Mouse (Mus musculus) spleen, postnatal 4 days (tissue): ENCODE results near the gene Col24a1.

Source experiments
- DNase-seq, 2 experiments: peaks; one replicate each; pipeline ENCODE4 v3.0.0; 2022; ENCODE audit warnings: low spot score in 2 of 2

The Col24a1 gene

DNA sequence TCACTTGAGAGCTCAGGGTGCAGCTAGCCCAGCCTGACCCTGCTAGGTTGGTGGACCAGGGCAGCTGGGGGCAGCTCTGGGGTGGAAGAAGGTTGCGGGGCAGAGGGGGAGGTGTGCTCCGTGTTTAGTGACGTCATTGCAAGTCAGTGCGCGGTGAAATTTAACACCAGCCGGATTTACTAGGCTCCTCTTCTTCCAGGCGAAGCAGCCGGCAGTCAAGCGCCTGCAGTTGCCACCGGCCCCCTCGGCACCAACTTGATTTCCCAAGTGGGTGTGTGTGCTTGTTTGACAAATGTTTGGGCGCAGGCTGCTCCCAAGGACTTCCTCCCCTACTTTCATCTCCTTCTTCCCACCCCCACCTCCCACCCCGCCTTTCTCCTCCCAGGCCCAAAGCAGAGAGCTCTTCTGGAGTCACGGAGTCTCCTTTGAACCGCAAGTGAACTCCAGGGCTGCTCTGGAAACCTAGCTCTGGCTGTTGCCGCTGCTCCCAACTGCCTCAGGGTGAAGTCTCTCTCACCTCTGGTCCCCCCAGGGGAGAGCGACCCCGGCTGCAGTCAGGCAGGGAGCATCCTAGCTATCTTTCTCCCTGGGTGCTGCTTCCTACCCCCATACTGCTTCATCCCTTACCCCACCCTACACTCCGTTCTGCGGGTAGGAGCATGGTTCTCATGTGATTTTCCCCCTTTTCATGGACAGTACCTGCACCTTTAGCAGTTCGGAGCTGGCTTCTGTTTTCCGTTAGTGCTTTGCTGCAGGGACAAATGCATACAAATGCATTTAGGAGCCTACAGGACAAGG is at the start of gene Col24a1:
Gene Col24a1, plus strand, starts transcription at position 136 of the 798 bp plus-strand sequence.
- DNase-seq = no peak

DNA sequence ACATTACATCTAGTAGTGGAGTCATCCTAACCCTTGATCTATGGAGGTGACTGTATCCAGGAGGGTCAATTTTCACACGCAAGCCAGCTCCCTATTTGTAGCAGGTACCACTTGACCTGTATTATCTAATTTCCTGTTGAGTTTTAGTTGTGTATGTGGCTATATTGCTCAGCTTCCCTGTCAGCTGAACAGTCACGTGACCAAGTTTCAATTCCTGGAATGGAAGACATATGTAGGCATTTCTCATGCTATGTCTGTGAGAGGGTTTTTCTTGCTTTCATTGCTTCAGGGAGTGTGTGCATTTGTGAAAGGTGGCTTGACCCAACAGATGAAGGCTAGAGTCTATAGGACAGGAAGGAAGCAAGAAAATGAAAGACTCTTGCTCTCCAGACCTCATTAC is 44.2 kb upstream of the Col24a1 start:
- no peak for DNase-seq

DNA sequence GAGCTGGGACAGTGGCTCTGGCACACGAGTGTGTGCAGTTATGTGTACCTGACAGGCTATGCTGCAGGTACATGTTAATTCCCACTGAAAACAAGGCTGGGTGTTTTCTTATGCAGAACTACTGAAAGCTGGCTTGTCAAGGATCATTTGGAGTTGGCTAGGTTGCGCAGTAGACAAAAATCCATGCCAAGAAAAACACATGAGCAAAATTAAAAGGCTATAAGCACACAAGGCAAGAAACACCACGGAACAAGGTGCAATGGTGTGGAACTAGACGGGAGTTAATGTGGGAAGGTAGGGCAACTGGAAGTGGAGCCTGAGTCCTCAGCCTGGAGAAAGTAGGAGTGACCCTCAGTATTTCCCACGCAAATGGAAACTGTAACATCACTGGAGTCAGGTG is 39.2 kb upstream of the Col24a1 start:
- DNase-seq = no peak

DNA sequence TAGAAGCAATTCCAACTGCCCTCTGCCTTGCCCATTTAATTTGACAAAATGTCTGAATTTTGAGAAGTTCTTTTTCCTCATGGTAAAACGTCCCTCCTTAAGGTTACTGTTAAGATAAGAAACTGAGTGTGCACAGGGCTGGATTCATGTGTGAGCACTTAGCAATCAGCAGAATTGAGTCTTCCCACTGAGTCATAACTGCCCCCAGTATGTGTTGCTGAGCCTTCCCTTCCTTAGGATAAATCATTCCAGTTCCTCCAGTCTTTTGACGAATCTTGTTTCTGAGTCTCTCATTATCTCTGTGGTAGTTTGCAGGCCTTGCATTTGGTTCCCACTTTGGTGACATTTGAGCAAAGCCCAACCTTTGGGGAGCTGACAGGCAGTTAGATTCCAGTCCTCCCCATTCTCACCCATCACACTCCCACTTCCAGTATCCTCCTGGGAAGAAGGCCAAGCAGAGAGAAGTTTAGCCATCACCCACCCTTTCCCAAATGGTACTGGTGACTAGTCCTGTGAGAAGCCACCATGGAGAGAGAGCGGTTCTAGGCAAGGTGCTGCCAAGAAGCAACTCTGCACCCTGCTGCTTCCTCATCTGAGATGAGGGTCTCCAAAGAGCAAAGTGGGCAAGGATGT is 37.4 kb upstream of the Col24a1 start:
- DNase-seq = no peak

DNA sequence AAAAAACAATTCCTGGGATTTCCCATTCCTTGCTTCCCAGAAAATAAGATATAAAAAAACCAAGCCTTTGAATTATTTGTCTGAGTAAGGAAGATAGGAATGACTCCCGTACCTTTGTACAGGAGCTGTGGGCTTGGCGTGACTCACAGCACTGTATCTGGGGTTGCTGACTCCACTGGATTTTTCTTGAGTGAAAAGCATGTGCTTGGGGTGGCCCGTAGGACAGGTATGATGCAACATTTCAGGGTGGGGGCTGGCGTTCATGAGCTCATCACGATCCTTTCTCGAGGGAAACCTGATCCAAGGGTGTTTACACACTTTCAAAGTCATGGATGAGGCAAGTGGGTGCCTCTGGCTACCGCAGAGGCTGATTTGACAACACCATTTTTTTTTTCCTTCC is 35.6 kb upstream of the Col24a1 start:
- DNase-seq = no peak

DNA sequence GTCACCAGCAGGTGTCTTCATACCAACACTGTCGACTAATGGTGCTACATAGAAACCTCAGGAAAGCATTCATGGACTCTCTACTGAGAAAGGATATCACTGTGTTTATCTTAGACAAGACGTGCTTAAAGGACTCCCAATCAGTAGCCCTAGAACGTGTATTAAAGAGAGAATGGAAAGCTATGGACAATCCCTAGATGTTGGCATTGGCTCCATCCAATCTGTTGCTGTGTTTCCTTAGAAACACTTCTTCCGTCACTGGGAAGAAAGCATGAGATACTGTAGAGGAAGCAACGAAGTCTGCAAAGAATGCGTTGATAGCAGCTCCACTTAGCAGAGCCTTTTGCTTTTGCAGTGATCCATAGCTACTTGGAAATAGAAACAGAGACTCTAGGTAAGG is 32.6 kb upstream of the Col24a1 start:
- DNase-seq = no peak

DNA sequence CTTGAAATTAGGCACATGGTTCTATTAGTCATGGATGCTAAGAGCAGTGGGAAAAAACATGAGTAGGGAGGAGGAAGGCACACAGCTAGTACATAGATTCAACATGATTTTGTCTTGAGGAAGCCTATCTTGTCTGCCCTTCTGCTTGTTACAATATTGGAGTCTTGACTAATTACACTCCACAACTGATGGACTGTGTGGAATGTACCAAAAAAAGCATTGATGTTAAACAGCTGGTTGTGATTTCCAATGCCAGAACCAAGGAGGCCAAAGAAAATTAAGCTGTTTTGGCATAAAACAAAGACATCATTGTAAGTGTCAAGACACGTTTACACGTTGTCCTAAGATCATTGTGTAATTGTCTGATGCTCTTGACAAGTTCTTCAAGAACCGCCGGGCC is 29.1 kb upstream of the Col24a1 start:
- DNase-seq = no peak

DNA sequence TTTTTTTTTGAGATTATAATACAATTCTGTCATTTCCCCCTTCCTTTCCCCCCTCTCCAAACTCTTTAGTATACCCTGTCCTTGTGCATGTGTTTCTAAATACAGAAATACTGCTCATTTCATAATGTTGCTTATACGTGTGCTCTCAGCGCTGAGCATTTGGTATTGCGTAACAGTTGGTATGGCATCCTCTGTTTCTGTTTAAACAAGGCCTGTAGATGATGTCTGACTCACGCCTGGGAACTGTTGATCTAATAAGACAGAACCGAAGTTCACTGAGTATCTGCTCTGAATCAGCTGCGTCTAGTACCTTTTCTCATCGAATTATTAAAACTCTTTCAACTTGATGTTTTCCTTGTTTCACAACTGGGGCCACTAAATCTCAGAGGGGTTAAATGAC is 24.2 kb upstream of the Col24a1 start:
- DNase-seq = no peak

DNA sequence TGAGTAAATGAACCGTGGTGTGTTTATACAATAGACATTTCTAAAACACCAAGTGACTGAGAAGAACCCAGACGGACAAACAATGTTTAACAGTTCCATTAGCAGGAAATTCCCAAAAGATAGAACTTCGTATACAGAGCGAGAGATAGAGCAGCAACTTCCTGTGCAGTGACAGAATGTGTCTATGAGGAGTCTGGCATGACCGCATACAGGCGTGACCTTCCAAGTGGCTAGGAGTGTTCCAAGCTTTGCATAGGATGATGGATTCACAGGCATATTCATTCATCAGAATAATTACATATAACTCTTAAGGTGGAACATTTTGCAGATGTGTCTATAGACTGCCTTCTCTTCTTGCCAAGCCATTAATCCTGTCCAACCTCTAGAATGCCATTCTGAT is 18.1 kb upstream of the Col24a1 start:
- no peak for DNase-seq

DNA sequence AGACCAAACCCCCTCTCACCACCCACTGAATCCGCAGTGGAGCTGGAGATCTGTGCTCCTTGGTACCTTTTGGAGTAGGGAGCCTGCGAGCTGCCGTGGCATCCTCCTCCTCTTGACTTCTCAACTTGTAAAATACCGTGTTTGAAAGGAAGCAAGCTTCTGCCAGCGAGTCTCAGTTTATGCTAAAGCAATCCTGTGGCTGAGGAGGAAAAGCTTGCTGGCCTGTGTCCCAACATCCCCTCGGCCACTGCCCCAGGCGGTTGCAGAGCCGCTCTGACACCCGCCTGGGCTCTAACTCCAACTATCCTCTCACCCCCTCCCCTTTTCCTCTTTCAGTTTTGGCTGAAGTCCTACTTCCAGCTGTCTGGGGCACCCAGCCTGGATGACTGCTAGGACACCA is 935 bp downstream of the Col24a1 start:
- DNase-seq = no peak

DNA sequence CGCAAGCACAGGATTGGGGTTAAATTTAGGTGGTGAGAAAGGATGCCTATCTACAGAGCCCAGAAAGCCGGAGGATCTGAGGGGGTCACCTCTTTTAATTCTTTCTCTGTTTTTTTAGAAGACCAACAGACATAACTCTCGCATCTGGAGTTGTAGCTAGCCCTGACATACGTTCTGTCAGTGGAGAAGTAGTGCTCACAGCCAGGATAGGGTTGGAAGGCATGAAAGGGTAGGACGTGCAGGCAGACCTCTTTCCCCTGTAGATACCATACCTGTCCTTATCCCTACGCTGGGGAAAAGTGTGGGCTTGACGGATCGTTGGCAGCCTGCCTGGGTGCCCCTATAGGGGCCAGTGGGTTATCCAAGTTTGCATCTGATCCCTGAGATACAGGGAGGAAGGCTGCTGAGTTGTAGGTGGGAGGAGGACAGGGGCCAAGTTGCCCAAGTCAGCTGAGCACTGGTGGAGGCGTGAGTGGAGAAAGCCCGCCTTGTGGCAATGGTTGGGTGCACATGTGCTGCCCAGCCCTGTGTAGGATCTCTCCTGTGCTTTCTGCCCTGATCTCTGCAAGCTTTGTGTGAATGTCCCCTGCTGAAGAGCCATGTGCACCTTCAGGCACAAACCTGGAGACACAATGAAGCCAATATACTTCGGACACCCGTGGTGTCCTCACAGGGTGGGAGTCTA is 1.5 kb downstream of the Col24a1 start:
- DNase-seq = no peak

DNA sequence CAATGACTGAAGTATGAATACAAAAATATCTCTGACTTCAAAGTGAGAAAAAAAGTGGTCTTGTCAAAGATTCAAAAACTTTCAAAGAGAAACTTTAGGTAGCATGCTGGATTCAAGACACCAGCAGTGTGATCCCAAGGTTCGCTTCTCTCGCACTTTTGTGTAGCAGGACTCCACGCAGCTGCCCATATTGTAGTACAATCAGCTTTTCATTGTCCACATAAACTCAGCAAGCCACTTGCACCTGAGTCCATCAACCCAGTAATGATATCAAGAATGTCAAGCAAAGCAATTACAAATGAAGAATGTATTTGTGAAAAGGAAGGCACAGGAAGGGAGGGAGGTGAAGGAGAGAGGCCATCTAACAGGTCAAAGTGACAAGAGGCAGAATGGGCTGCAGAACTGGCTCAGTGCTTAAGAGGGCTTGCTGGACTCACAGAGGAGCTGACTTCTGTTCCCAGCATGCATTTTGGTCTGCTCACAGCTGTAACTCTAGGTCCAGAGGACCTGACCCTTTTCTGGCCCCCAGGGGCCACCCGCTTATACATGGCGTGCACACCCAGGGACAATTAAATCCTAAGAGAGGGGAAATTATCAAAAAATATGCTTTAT is 7.8 kb downstream of the Col24a1 start:
- no peak for DNase-seq

DNA sequence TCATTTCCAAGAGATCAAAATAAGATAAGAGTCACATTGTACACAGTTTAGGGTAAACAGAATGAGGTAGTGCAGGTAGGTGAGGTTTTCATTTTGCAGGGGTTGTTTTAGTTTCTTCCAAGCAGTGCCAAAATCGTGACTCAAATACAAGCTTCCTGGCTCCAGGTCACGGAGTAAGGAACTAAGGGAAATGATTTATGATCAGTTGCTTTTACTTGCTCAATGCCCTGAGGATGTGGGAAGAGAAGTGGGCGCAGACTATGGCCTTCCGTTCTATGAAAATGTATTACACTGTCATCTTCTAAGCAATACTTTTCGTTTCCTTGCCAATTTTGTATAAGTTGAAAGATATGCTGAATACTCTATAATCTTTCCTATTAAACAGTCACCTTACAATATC is 13.0 kb downstream of the Col24a1 start:
- no peak for DNase-seq

DNA sequence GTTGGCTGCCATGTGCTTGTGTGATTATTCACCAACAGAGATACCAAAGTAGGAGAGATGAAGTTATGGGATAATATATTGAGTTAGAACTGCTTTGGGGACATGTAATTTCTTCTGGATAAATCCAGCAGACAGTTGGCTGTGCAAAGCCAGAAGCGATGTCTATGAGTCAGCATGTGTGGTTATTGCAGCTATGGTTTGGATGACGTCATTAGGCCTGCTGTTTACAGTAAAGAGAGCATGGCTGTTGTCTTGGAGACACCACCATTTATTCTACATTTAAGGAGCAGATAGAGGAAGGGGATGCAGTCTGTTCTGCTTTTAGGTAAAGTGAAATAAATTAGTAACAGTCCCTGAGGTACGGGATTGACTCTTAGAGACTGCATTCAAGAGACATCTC is 14.9 kb downstream of the Col24a1 start:
- DNase-seq = no peak

DNA sequence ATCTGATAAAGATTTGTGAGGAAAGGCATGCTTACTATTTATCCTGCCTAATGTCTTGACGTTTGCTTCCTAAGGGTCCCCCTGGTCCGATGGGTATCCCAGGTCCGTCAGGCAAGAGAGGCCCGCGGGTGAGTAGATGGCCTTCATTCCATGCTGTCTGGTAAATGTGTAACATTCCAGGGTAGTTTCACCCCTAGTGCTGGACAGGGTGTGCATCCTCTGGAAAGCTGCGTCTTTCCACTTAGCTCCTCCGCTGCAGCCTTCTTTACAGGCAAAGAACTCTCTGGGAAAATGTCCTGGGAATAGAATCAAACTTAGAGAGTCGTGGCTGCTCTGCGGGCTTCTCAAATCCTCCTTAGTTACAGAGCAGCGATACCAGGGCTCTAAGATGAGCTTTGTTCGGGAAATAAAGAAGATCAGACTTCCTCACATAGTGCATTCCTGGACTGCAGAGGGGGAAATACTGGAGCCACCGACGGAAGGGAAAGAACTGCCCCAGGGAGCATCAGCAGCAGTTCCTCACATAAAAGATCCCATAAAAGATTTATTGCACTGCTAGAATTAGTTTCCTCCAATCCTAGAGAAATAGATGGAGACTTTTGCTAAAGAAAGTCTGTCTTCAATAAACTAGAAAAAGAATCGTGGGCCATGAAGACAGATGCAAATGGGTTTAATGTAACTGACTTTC is 28.5 kb downstream of the Col24a1 start:
- no peak for DNase-seq

DNA sequence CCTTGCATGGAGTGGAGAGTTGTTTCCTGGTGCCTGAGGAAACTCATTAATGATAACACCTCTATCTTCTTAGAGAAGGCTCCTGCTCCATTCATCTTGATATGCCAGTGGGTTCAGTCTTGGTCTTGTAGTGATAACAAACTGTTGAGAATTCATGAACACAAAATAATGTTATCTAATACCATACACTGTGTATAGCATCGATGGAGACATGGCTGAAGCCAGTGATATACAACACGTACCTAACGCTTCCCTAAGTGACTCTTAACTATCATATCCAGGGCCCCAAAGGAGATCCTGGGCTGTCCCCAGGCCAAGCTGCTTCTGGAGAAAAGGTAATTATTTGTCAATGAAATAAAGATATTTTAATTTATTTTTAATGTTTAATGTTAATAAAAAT is 33.1 kb downstream of the Col24a1 start:
- no peak for DNase-seq

DNA sequence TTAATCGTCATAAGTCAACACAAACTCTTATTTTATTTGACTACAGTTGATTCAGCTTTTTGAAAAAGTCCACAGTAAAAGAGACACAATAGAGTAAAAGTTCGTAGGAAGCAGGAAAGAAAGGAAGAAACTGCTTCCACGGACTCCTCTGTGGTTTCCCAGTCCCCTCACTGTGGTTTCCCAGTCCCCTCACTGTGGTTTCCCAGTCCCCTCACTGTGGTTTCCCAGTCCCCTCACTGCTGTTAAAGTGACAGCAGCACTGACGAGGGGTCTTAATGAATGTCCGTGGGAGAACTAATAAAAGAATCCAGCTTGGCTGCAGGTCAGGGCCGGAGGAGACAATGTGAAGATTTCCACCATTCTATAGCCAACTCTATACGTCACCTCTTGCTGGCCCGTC is 39.4 kb downstream of the Col24a1 start:
- no peak for DNase-seq

DNA sequence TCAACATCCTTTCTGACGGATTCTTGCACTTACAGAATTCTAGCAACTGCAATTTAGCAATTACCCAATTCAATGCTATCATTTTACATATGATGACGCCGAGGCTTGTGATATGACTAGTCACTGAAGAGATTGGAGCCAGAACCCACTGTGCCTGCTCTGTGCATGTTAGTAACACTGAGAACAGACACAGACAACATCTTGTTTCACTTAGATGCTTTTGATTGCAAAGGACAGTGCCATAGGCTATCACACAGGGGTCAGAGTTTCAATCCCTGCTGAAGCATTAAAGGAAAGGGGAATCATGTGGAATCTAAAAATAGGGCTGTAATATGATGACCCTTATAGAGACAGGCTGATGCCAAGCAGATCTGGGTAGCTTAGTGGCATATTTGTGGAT is 41.8 kb downstream of the Col24a1 start:
- no peak for DNase-seq

DNA sequence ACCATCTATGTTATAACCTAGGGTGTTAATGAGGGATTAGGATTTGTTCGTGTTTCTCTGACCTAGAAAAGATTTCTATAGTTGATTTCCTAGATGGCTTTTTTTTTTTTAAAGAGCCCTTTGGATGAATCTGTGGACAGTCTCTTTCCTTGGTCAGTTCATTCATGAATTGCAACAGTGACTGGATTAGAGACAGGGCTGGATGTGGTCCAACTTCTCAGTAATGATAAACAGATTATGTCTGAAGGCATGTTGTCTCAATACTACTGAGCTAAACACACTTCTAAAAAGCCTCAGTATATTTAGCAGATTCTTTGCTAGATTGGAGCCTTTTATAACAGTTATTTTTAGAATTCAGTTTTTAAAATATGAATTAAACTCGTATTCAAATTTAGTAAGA is 44.9 kb downstream of the Col24a1 start:
- DNase-seq = no peak

DNA sequence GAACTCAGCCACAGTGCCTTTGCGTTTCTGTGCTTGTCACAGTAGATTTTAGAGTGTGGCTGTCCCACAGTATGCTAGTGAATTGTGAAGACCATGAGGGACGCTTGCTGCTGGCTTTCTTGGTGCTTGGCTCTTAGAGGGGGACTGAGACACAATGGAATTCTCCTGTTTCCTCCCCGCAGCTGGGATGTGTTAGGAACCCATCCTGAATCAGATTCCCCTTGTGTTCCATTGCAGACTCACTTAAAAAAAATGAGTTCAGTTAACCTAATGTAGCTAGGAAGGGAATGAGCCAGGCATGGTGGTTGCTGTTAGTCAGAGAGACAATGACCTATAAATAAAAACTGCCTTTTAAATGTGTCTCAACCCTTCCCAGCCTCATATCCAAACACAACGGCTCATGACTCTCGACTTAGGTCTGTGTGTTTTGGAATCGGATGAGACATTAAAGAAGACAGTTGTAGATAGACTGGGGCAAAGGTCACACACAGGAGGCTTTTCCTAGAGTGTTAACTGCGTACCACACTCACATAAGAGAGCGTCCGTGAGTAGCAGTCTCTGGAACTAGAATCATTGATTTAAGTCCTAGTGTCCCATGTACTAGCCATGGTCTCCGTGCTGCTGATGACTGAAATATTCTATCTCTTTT is 47.7 kb downstream of the Col24a1 start:
- DNase-seq = peak in 1 of 2 experiments; percentile 41

DNA sequence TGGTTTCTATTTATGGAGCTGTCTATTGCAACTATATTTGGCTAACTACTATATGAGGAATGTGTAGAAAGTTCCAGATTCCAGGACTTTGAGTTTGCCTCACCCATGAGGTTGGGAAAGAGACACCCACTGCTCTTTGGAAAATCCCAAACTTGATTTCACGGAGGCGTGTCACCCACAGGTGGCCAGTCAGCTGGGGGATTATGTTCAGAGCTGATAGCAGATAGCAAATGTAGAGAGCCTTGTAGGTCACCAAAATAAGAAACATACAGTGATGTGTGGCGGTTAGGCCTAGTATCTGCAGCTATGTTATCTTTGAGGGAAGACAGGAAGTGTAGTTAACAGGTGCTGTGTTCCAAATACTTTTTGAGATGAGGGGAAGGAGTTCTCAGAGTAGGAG is 56.4 kb downstream of the Col24a1 start:
- DNase-seq = no peak

DNA sequence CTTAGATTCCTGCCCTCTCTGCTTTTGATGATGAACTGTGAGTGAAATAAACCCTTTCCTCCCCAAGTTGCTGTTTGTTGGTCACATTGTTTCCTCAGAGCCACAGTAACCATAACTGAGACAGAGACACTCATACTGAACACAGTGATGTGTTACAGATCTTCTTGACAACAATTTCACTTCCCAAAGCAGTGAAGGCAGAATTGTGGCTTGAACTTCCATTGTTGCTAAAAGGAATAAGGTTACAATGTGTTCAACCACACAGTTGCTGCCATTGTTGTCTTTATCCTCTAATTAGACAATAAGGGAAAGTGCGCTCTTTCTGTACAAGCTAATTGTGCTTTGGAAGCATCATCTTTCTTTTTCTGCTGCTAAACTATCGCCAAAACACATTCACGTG is 61.7 kb downstream of the Col24a1 start:
- DNase-seq = no peak
